Comparison of ENCODE assay signal across 16 mouse cellular contexts in genomic region chr2:180941869-180942268, GRCm38 (mm10). TPM values are rescaled to one million over a fixed set of nuclear protein-coding genes. Genes with fewer than 3 reads are reported as not detected.
DNase-seq lines count a peak whose midpoint lies in the region; ATAC-seq and TF ChIP-seq lines count a peak whose summit lies in the region.
"Had no signal": no experiment of that assay in that cellular context is flagged by ENCODE, and none has a peak within 500 bp of the region (broad histone marks: within the 10 kb centered on the region; RNA-seq: fewer than 3 reads in every experiment).

No protein-coding gene starts in this region.

- no peak for DNase-seq in heart, adult 9 months (ENCODE audit: low spot score in 2 of 2)
- DNase-seq in left cerebral cortex, postnatal 4 days, result peak; percentile 28
- DNase-seq in left cerebral cortex, adult 8-10 months (ENCODE audit: low spot score in 2 of 2), result no peak
- peak; percentile 66 for DNase-seq in NIH3T3 (ENCODE audit: low read depth)
- DNase-seq in hindbrain, postnatal 0 days (ENCODE audit: low spot score), result peak; percentile 62
- no peak for DNase-seq in thymus, adult 18-20 months
- DNase-seq in cerebellum, postnatal 14 days, result no peak
- DNase-seq: adrenal gland, adult 2 months; kidney, adult 9 months; liver, postnatal 0 days; right cerebral cortex, postnatal 14 days had no signal

- H3K27ac ChIP-seq in heart, embryonic 16.5 days (ENCODE audit: low read length), result peak overlapping the region; percentile 78
- no peak overlapping the region for H3K27ac ChIP-seq in hindbrain, postnatal 0 days

- H3K4me1 ChIP-seq in heart, embryonic 16.5 days (ENCODE audit: control insufficient read depth, insufficient read depth, low read length), result peaks cover 11% of the 10 kb centered on the region
- no peaks in the 10 kb centered on the region for H3K4me1 ChIP-seq in hindbrain, postnatal 0 days (ENCODE audit: insufficient read depth, low read length)

- no peaks in the 10 kb centered on the region for H3K27me3 ChIP-seq in heart, embryonic 16.5 days (ENCODE audit: control insufficient read depth, insufficient read depth, low read length)
- no peaks in the 10 kb centered on the region for H3K27me3 ChIP-seq in hindbrain, postnatal 0 days (ENCODE audit: insufficient read depth, low read length)

- H3K4me2 ChIP-seq in heart, embryonic 16.5 days (ENCODE audit: low read depth, low read length), result no peak overlapping the region
- no peak overlapping the region for H3K4me2 ChIP-seq in hindbrain, postnatal 0 days (ENCODE audit: low read depth, low read length)

- intact Hi-C loops in left cerebral cortex, postnatal 4 days (cut with DNase I), result no loop called here

- H3K4me3 ChIP-seq in heart, embryonic 16.5 days (ENCODE audit: low read length), result no peak overlapping the region
- no peak overlapping the region for H3K4me3 ChIP-seq in hindbrain, postnatal 0 days (ENCODE audit: low read length)

- TF ChIP-seq CTCF in hindbrain, postnatal 0 days (IDR thresholded peaks at IDR 0.05; ENCODE audit: low read depth), result no peak

- H3K9me3 ChIP-seq in heart, embryonic 16.5 days (replicated peaks; ENCODE audit: control insufficient read depth, low read length), result no peaks in the 10 kb centered on the region
- H3K9me3 ChIP-seq in hindbrain, postnatal 0 days (ENCODE audit: low read length), result no peaks in the 10 kb centered on the region

- ATAC-seq in heart, embryonic 16.5 days (replicated peaks; ENCODE audit: extremely low read depth, insufficient read depth, low FRiP score), result peak; percentile 65; the same call in 1 of the 2 replicates
- no peak for ATAC-seq in hindbrain, postnatal 0 days
- ATAC-seq: liver, postnatal 0 days had no signal

- no peaks in the 10 kb centered on the region for H3K36me3 ChIP-seq in heart, embryonic 16.5 days (ENCODE audit: control insufficient read depth, insufficient read depth)
- peaks cover 6% of the 10 kb centered on the region; the same call in 1 of the 2 replicates for H3K36me3 ChIP-seq in hindbrain, postnatal 0 days (ENCODE audit: insufficient read depth, low read length)

- no peak overlapping the region for H3K9ac ChIP-seq in heart, embryonic 16.5 days (ENCODE audit: low read length)
- H3K9ac ChIP-seq in hindbrain, postnatal 0 days (replicated peaks; ENCODE audit: low read length), result no peak overlapping the region
- H3K9ac ChIP-seq: liver, postnatal 0 days had no signal

RNA-seq across cellular contexts. Expression of gene Nkain4, which starts 12.6 kb away (rescaled TPM):
- 41.0 TPM in 2 replicates for polyA plus RNA-seq in heart, embryonic 16.5 days (2015; fragmentation: Nextera tagmentation; extraction: Ambion mirVana)
- 10 to 100 TPM; 31.0 to 33.5 TPM for total RNA-seq in left cerebral cortex, postnatal 4 days (2021)
- 10 to 100 TPM; 43.8 to 48.3 (median 46.8) TPM for total RNA-seq in left cerebral cortex, adult 8-10 months (2022)
- 56.6 and 76.0 TPM in 2 replicates for total RNA-seq in hindbrain, postnatal 0 days (2014; rRNA removed)
- 118 and 133 TPM in 2 replicates for polyA plus RNA-seq in hindbrain, postnatal 0 days (2015; fragmentation: Nextera tagmentation; extraction: Ambion mirVana)
- total RNA-seq: common myeloid progenitor, adult 5-6 weeks had no signal

RNA-seq across cellular contexts. Expression of gene Birc7, which starts 13.0 kb away (rescaled TPM):
- 0.09 and 0.27 TPM in 2 replicates for polyA plus RNA-seq in heart, embryonic 16.5 days (2015; fragmentation: Nextera tagmentation; extraction: Ambion mirVana)
- not detected for total RNA-seq in left cerebral cortex, postnatal 4 days (2021)
- total RNA-seq in left cerebral cortex, adult 8-10 months (2022), result not detected
- total RNA-seq in hindbrain, postnatal 0 days (2014; rRNA removed), result 0.29 TPM in 1 of 2 replicates, not detected in the other
- 0.40 TPM in 2 replicates for polyA plus RNA-seq in hindbrain, postnatal 0 days (2015; fragmentation: Nextera tagmentation; extraction: Ambion mirVana)
- total RNA-seq: adrenal gland, adult 2 months; common myeloid progenitor, adult 5-6 weeks; heart, adult 8-10 months had no signal
- polyA plus RNA-seq: adrenal gland, adult 2 months; limb, embryonic 11.5 days; liver, postnatal 0 days; stomach, embryonic 14.5 days had no signal

RNA-seq across cellular contexts. Expression of gene Ythdf1, which starts 21.1 kb away (rescaled TPM):
- polyA plus RNA-seq in heart, embryonic 16.5 days (2015; fragmentation: Nextera tagmentation; extraction: Ambion mirVana), result 17.5 and 33.9 TPM in 2 replicates
- total RNA-seq in left cerebral cortex, postnatal 4 days (2021), result 10 to 100 TPM; 54.8 to 66.4 TPM
- total RNA-seq in left cerebral cortex, adult 8-10 months (2022), result 10 to 100 TPM; 50.1 to 54.1 (median 52.4) TPM
- total RNA-seq in hindbrain, postnatal 0 days (2014; rRNA removed), result 32.9 and 51.8 TPM in 2 replicates
- polyA plus RNA-seq in hindbrain, postnatal 0 days (2015; fragmentation: Nextera tagmentation; extraction: Ambion mirVana), result 49.8 and 52.9 TPM in 2 replicates

RNA-seq across cellular contexts. Expression of gene Arfgap1, which starts 25.2 kb away (rescaled TPM):
- polyA plus RNA-seq in heart, embryonic 16.5 days (2015; fragmentation: Nextera tagmentation; extraction: Ambion mirVana), result 76.1 and 86.1 TPM in 2 replicates
- total RNA-seq in left cerebral cortex, postnatal 4 days (2021), result 100 to 1,000 TPM; 103 to 119 TPM
- total RNA-seq in left cerebral cortex, adult 8-10 months (2022), result 100 to 1,000 TPM; 137 to 153 (median 140) TPM
- total RNA-seq in hindbrain, postnatal 0 days (2014; rRNA removed), result 94.8 and 112 TPM in 2 replicates
- polyA plus RNA-seq in hindbrain, postnatal 0 days (2015; fragmentation: Nextera tagmentation; extraction: Ambion mirVana), result 107 and 110 TPM in 2 replicates

RNA-seq across cellular contexts. Expression of gene Col20a1, which starts 44.5 kb away (rescaled TPM):
- polyA plus RNA-seq in heart, embryonic 16.5 days (2015; fragmentation: Nextera tagmentation; extraction: Ambion mirVana), result 0.07 and 0.30 TPM in 2 replicates
- under 1 TPM; 0.50 to 0.87 TPM for total RNA-seq in left cerebral cortex, postnatal 4 days (2021)
- 1 to 10 TPM; 1.1 to 3.2 (median 1.2) TPM for total RNA-seq in left cerebral cortex, adult 8-10 months (2022)
- total RNA-seq in hindbrain, postnatal 0 days (2014; rRNA removed), result 0.47 and 0.68 TPM in 2 replicates
- 0.09 and 0.28 TPM in 2 replicates for polyA plus RNA-seq in hindbrain, postnatal 0 days (2015; fragmentation: Nextera tagmentation; extraction: Ambion mirVana)
- total RNA-seq: common myeloid progenitor, adult 5-6 weeks had no signal

Comparison
In these comparisons a context has a peak if more than half of its experiments do, and no peak if none do; other contexts are left out.
1. DNase-seq: peak in left cerebral cortex, postnatal 4 days (single experiment), NIH3T3 (single experiment) and hindbrain, postnatal 0 days (single experiment); none in heart, adult 9 months (0 of 2), left cerebral cortex, adult 8-10 months (0 of 2), thymus, adult 18-20 months (0 of 2) and cerebellum, postnatal 14 days (0 of 2).